Mouse (Mus musculus): Measurements from ENCODE around the gene Xab2.

GRCm38 (mm10) chr8:3622119-3622518 lies 1.0 kb upstream of the Xab2 start:
- TF ChIP-seq CTCF (conservative IDR thresholded peaks at IDR 0.05; ENCODE audit: low read length) (no peak), POU5F1 (IDR thresholded peaks at IDR 0.05; ENCODE audit: borderline replicate concordance, low read length) (no peak), NANOG (IDR thresholded peaks at IDR 0.05; ENCODE audit: borderline replicate concordance, low read length) (no peak)

All from E14TG2a.4 (cell line).